Mouse (Mus musculus): ENCODE measurements around the gene Mrpl38.
A peak's percentile ranks its signal among the peaks of the same experiment; 100 is the strongest.
"Not testable (repeated sequence)": the region's sequence is repeated elsewhere in the genome, so short reads cannot be mapped to it uniquely, and the experiment has no call there.

Gene Mrpl38

DNA sequence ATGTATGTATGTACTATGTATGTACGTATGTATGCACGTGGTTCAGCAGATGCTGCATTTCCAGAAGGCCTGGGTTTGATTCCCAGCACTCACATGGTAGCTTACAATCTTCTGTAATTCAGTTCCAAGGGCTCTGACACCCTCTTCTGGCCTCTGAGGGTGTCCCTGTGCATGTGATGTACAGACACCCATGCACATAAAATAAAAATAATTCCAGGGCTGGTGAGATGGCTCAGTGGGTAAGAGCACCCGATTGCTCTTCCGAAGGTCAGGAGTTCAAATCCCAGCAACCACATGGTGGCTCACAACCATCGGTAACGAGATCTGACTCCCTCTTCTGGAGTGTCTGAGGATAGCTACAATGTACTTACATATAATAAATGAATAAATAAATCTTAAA lies 45.7 kb downstream of the Mrpl38 start:
- DNase-seq (ENCODE audit: low spot score in 2 of 2), result not testable (repeated sequence)

DNA sequence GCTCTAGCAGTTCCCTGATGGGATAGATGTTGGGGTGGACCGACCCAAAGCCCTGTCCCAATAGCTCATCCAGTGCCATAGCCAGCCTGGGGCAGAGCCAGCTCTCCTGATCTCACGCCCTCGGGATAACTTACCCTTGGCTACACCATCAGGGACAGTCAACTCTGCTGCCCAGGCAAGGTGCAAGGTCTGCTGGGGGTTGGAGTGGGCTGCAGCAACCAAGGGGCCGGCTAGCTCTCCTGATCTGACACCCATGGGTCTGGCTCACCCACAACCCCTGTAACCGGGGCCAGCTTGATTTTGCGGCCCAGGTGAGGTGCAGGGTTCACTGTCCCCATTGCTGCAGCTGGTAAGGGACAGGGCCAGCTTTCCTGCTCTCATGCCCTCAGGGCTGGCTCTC lies 47.1 kb downstream of the Mrpl38 start:
- DNase-seq (ENCODE audit: low spot score in 2 of 2), result no peak

DNA sequence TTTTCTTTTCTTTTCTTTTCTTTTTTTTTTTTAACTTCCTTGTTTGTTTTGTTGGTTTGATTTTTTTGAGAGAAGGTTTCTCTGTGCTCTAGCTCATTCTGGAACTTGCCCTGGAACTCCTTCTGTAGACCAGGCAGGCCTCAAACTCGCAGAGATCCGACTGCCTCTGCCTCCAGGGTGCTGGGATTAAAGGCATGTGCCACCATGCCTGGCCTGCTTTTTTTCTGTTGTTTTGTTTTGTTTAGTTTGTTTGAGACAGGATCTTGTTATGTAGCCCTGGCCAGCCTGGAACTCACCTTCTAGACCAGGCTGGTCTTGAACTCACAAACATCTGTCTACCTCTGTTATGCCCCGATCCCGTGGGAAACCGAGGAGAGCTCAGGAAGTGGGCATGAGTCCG lies 49.1 kb downstream of the Mrpl38 start:
- DNase-seq (ENCODE audit: low spot score in 2 of 2), result no peak

DNA sequence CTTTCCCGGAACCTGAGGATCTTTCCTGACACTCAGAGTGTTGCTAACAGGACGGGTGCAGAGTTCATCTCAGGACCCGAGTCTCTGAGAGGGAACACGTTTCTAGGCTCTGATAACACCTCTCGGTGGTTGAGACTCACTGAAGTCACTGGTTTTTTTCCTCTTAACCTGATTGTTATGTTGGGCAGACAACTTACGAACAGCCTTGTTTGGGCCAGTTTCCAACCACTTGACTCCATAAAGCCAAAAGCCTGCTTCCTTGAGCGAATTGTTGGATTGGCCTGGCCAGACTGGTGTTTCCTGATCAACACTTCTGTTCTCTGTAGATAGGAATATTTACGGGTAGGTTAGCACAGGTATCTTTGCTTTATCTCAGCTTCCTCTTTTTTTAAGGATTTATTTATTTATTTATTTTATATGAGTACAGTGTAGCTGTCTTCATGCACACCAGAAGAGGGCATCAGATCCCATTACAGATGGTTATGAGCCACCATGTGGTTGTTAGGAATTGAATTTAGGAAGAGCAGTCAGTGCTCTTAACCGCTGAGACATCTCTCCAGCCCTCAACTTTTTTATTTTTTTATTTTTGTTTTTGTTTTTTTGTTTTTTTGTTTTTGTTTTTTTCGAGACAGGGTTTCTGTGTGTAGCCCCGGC lies 49.8 kb downstream of the Mrpl38 start:
- DNase-seq (ENCODE audit: low spot score in 2 of 2), result no peak

DNA sequence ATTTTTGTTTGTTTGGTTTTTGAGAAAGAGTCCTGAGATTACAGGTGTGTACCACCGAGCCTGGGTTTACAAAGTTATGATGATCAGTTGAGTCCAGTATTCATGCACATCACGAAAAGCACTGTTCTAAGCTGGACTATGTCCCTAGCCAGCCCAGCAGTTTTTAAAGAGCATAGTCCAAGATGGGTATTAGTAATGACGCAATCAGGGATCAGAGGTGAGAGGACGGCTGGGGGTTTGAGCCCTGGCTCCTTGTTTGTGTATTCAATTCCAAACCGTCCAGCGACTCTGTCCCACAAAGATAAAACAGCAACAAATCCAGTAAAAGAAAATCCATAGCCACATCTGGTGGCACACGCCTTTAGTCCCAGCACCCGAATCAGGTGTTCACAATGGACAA lies 50.5 kb downstream of the Mrpl38 start:
- DNase-seq (ENCODE audit: low spot score in 2 of 2), result no peak

DNA sequence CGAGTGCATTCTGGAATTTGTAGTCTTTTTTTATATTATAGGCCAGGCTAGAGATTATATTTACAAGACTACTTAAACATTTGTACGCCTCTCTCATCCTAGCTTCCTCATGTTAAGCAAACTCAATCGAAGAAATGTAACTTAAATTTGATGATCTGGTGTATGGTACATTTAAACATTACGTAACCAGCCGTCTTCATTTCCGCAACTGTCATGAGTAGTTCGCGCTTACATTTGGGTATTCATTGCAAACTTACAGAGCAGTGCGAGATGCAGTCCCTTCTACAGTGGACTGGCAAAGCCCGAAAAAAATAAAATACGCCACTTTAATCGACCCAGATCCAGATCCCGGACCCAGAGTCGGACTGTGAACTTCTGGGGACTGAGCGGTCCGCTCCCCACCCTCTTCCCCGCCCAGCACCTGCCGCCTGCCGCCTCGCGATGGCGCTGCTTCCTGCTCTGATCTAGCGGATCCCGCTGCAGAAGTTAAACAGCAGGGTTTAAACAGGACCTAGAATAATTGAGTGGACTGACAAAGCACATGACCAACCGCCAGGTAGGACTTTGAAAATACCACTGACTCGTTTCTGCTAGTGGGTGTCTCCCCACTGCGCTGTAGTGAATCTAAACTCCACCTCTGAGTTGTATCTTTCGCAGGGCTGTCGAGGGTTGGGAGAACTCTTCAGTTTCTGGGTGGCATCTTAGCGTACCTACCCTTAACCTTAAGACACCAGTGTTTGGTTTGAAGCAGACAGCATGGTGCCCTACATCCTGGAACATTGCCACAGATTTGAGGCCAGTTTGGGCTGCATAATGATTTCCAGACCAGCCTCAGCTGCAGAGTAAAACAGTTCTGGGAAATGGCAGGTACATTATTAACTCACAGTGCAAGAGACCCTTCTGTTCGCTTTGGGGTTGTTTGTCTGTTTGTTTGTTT lies 51.2 kb downstream of the Mrpl38 start:
- peak; percentile 87 to 90 for DNase-seq (ENCODE audit: low spot score in 2 of 2)

DNA sequence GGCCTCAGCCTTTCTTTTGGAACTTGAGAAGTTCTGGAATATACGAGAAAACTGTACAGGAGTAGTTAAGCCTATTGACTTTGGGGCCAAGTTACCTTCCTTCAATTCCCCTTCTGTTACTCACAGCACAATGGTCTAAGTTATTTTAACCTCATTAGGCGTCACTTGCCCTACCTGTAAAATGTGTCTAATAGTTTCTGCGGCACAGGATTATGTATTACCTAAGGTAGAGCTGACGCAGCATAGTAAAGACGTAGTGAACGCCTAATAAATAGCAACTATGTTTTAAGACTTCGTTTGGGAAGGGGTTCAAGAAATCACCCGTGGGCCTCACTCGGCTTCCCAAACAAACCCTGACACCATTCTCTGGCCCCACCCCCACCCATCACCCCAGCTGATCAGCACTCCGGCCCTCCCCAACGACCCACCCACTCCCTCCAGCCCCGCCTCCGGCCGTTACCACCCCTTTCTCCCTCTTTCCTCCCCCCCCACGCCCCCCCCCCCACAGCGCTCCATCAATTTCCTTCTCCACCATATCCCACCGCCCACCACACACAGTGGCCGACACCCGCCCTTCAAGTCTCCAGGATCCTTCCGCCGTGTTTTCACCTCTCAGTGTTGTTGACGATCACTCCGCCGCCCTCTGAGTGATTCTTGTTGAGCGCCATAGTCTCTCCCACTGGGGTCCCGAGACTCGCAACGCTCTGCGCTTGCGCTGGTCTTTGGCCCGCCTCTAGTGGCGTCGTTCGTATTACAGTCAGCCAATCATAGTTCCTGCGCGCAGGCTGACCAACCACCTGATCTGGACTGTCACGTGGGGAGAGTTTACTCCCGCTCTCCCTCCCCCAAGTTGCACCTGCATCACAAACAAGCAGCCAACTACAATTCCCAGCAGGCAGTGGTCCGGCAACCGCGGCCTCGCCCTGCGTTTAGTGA lies 52.1 kb downstream of the Mrpl38 start, which contains the start of gene Wbp2:
Gene Wbp2 (minus strand): TSS at position 738 of the 936 bp plus-strand sequence.
- peak; percentile 99 to 100 for DNase-seq (ENCODE audit: low spot score in 2 of 2)

DNA sequence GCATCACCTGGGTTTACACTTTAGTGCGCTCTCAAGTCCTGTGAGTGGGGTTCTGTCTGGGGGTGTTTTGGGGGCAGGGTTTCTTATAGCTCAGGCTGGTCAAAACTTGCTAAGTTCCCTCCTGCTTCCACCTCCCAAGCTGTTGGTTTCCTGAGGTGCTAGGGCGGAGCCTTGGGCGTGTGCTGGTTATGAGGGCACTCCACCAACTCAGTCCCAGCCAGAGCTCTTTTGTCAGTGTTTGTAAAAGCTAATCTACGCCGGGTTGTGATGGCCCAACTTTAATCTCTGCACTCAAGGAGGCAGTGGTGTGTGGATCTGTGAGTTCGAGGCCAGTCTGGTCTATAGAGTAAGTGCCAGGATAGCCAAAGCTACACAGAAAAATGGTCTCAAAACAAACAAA lies 54.5 kb downstream of the Mrpl38 start:
- no peak for DNase-seq (ENCODE audit: low spot score in 2 of 2)

DNA sequence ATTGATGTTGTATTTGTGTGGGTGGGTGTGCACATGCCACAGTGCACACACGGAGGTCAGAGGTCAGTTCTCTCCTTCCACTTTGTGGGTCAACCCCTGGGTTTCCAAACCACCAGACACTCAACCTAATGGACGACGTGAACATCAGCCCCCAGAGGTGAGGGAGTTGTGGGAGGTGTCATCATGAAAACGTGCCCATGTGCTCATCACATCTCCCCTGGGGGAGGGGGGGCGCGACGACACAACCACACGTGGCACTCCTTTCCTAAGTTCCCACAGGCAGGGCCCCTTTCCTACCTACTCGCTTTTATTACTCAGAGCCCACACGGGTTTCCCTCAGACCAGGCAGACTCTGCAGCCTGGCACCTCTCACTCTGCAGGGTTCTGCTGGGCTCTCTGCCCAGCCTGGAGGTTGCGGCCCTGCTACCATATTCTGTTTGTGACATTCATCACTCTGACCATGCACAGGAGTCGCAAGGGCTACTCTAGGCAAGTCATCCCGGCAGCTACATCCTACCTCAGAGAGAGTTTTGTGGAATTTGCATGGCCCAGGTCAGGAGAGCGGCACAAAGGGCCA lies 55.5 kb downstream of the Mrpl38 start:
- DNase-seq (ENCODE audit: low spot score in 2 of 2), result peak in 1 of 2 experiments; percentile 35
